Mouse (Mus musculus) mature B cell (primary cell): ENCODE measurements at regions not wholly inside any gene's neighbourhood (a gene's known extent, or its start where the extent isn't known, plus 50 kb on each side); places are given as distances from the start of the nearest gene placed in this dataset.

Experiments used
- in situ Hi-C: fragments of 300-500 bp; cut with MboI; formaldehyde crosslinking; loops from 2 replicates; pipeline ENCODE4 v1.14.3; 2019

DNA sequence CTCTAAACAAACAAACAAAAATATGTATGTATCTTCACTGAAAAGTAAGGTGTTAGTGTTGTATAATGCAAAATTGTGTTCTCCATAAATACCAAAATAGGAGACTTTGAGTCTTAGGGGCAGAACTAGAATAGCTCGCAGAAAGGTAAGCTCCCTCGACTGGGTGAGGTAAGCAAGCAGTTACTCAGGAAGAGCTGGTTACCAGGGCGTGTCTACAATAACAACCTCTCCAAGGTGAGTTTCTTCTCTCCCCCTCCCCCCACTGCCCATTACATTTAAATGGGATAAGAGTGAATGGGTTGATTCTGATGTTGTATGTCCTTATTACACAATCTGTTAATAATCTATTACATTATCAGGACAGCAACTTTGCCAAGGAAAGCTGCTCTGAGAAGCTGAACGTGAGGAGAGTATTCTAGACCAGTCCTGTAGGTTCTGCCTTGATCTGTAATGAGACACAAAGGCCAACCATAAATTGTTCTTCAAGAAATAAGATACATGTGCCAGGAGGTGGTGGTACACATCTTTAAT is 125.2 kb upstream of the Zfand5 start:
- in situ Hi-C loops, result no loop called here

GRCm38 (mm10) chr19:21144659-21145283 is 127.3 kb upstream of the Zfand5 start:
- in situ Hi-C loops, result no loop called here

- in situ Hi-C loops, result no loop called here
Measured at GRCm38 (mm10) chr19:21143970-21144595, 128.0 kb upstream of the Zfand5 start.

DNA sequence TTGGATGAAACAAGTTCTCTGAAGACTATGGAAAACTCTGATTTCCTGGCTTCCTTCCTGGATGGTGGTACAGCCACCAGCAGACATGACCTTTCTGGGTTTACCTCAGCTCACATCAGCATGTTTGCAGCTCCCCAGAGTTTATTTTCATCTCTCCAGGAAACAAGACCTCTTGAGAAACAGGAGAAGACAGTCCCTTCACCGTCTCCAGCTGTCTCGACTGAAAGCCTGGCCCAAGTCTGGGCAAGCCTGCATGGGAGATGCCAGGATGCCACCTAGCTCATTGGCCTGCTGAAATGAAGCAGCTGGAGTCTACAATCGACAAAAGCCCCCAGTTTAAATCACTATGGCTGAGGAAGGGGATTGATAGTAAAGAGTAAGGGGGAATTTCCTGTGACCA is 131.6 kb upstream of the Zfand5 start:
- in situ Hi-C loops, result no loop called here

DNA sequence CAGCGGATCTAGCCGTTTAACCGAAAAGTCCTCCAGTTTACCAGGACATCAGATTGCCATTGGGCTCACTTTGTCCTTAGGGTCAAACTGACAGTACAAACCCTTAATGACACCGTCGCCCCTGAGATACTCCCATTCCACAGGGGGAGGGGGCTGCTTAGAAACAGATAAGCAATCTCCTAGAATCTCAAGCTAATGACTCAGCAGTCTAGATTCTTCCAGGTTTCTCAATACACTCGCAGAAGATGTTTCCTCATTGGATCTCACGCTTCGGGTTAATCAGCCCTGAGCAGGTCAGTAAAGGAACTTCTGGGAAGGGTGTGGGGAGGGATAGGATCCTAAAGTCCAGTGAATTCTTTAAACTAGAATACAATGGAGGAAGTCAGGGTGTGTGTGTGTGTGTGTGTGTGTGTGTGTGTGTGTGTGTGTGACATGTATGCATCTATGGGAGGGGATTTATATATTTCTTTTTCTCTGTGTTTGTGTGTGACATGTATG is 133.0 kb upstream of the Zfand5 start:
- in situ Hi-C loops, result no loop called here

DNA sequence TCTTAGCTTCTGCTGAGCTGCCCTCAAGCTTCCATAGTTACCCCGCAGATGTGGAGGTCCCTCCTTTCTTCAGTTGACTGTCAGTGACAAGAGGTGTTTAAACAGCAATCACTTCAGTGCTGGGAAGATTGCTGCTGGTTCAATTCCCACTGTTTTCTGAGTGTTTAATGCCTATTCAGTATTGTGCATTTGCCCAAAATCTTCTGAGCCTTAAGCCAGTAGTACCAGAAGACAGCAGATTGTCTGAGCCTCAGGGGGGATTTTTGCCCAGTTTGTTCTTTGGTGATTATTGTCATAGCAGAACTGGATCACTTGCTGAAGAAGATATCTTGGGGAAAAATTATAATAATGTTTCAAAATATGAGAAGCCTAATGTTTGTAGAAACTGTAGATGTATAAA is 135.3 kb upstream of the Zfand5 start:
- in situ Hi-C loops, result no loop called here

GRCm38 (mm10) chr19:21135998-21136380 is 136.1 kb upstream of the Zfand5 start:
- in situ Hi-C loops, result no loop called here

DNA sequence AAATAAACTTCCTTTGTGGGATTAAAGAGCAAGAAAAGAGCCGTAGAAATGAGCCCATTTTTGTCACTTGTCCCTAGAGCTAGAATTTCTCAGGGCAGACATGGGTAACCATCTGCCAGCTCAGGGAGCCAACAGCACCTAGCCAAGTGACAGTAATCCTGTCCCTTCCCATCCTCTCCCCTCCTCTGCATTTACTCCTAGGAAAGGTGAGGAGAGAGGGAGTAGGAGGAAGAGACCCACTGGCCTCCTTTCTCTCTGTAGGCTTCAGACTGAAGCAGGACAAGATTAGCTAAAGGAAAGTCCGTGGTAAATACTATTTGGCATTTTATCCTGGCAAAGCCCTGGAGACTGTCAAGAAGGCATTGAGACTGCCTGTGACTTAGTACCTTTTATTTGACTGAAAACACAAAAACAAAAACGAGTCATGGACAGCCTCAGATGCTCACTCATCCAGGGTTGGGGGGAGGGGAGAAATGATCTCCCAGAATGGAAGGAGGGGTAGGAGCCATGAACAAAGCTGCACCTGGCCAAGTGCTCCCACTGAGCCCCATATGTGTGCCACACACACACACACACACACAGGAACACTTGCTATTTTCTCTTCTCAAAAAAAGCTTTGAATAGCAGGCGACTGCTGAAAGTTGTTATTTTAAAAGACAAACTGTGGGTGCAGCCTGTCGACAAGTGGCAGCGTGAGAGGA is 136.6 kb upstream of the Zfand5 start:
- in situ Hi-C loops, result no loop called here

GRCm38 (mm10) chr19:21129653-21130052 is 142.4 kb upstream of the Zfand5 start:
- in situ Hi-C loops, result no loop called here

DNA sequence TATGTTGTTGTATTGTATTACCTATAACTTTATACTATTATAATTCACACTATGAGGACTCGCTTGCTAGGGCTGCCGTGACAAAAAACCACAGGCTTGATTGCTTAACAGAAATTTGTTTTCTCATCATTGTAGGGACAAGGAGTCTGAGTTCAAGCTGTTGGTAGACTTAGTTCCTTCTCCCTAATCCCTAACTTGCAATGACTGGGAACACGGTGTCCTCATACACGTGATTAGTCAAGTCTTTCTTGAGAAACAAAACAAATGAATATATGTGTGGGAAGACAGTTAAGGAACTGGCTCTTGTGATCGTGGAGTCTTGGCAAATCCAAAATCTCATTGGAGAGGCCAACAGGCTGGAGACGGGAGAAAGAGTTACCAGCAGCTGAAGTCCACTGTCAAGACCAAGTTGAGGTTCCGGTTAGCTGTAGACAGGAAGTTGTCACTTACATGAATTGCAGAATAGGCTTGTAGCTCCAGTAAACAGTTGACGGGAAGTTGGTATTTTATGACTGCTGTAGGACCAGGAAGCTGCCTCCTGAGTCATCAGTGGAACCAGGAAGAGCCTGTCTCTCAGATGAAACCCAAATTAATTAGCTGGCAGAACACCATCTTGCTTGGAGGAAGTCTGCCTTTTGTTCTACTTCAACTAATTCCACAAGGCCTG is 144.9 kb upstream of the Zfand5 start:
- in situ Hi-C loops, result no loop called here

GRCm38 (mm10) chr19:21126670-21127069 is 145.4 kb upstream of the Zfand5 start:
- in situ Hi-C loops, result no loop called here

GRCm38 (mm10) chr19:21119477-21119876 is 152.6 kb upstream of the Zfand5 start:
- in situ Hi-C loops, result no loop called here

DNA sequence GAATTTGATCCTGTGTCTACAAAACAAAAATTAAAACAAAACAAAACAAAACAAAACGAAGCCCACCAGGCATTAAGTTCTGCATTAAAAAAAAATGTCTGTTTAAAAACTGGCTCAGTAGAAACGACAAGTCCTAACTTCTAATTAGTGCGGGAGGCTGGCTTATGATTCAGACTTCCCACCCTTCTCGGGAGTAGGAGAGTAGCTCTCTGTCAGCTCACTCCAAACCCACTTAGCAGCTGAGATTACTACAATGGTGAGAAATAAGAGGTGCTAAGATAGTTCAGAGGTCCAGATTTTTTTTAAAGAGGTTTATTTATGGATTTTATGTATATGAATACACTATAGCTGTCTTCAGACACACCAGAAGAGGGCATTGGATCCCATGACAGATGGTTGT is 153.3 kb upstream of the Zfand5 start:
- in situ Hi-C loops, result no loop called here

GRCm38 (mm10) chr19:21115693-21116092 is 156.4 kb upstream of the Zfand5 start:
- in situ Hi-C loops, result no loop called here

GRCm38 (mm10) chr19:21111836-21112235 is 157.8 kb upstream of the Tmc1 start:
- in situ Hi-C loops, result no loop called here

DNA sequence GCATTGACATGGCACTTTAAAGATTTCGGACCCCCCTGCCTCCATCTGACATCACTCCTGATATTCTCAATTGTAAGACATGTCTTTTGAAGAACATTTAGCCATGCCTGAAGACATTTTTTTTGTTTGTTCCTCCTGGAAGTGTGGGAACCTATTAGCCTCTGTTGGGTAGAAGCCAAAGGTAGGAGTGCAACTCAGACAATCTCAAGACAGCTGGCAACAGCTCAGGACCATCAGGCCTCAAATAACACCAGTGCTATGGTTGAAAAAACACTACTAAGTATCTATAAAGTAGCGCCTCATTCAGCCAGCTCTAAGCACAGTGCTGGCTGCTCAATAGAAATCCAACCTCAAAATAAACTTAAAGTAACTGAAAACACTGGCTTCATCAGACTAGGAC is 154.3 kb upstream of the Tmc1 start:
- in situ Hi-C loops, result no loop called here

DNA sequence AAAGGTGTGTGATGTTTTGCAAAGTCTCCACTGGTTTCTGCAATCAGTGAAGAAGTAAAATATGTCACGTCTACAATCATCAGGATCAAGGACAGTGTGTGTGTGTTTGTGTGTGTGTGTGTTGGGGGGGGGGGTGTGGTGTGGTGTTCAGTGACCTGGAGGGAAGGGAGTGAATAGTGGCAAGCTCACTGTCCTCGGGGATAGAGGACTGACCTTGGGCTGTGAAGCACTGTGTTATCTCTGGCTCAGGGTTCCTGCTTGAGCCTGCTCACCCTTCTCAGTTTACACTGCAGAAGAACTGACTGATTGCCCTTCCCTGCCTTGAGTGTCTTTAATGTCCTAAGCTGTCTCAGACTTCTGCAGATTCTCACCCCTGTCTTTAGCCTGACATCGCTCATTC is 153.7 kb upstream of the Tmc1 start:
- in situ Hi-C loops, result no loop called here

DNA sequence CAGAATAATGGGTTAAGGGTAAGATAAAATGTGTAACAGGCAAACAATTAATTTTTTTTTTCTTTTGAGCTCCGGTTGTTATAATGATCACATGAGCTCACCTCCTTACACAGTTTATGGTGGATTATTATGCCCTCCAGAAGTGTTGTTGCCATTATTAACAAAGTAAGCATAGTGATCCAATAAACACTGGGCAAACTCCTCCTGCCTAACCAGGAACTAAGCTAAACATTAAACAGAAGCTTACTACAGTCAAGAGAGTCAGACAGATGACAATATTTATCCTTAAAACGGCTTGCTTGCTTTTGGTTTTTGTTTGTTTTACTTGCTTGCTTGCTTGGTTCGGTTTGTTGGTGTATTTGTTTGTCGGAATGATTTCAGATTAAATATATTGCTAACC is 153.3 kb upstream of the Tmc1 start:
- in situ Hi-C loops, result no loop called here

DNA sequence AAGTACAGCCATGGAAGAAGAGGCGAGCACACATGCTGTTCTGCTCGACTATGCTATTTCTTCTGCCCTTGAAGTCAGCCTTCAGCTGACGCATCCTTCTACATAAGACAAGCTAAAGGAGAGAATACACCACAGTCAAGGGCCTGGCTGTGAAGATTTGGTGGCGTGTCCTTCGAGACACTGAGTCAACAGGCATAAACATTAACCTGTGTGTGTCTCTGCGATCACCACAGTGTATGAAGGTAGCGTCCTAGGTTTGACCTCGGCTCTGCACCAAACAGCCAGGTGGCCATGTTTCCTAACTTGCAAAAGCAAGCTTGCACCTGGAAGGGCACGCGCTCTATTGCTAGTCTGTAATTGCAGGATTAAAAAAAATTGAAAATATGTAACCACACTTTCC is 152.8 kb upstream of the Tmc1 start:
- in situ Hi-C loops, result no loop called here

GRCm38 (mm10) chr19:21106241-21106669 is 152.3 kb upstream of the Tmc1 start:
- in situ Hi-C loops, result no loop called here

DNA sequence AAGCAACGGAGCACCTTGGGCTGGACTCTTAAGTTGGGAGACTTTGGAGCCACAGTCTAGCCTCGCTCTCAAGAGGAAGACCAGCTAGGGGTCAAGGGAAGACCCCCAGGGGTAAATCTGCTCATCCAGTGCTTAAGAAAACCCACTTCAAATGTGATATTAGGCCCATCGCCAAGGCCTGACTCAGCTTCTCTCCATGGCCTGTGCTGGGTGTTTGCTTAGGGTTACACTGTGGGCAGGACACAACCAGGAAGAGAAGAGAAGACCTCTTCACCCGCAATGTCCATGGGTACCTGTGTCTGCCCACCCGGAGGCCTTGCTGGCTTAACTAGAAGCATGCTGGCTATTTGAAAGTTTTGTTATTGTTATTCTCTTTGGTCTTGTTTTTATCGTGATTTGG is 151.0 kb upstream of the Tmc1 start:
- in situ Hi-C loops, result no loop called here

DNA sequence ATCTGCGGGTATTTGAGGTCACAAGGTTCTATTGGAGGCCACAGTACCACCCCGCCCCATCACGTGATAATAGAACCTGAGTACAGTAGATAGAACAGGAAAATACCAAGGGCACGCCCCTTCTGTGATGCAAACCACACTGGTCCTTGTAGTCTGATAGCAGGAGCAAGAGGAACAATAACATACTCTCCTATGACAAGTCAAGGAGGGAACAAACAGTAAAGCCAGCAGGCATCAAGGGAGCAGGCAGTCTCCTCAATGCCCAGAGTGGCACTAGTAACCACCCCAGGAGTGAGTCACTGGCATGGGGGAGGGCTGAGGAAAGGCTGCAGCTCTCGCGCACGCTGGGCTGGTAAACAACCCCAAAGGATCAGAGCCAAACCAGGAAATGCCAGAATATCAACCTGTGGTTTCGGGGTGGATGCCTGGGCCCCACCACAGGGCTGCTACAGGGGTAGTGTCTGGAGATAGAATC is 150.5 kb upstream of the Tmc1 start:
- in situ Hi-C loops, result no loop called here
